Mouse (Mus musculus): ENCODE data around the gene Map4k4.

Gene Map4k4

GRCm38 (mm10) chr1:39968999-39969398 lies 68.3 kb downstream of the Map4k4 start:
- DNase-seq, result no peak

GRCm38 (mm10) chr1:39969771-39970406 lies 69.2 kb downstream of the Map4k4 start:
- no peak for DNase-seq

- no peak for DNase-seq
These were observed 71.7 kb downstream of the Map4k4 start for GRCm38 (mm10) chr1:39972411-39972810.

GRCm38 (mm10) chr1:39973911-39974310 lies 73.2 kb downstream of the Map4k4 start:
- DNase-seq, result no peak

GRCm38 (mm10) chr1:39975005-39975404 lies 74.3 kb downstream of the Map4k4 start:
- no peak for DNase-seq

GRCm38 (mm10) chr1:39976107-39976506 lies 75.4 kb downstream of the Map4k4 start:
- no peak for DNase-seq

GRCm38 (mm10) chr1:39976847-39977744 lies 76.4 kb downstream of the Map4k4 start:
- no peak for DNase-seq

GRCm38 (mm10) chr1:39978781-39979486 lies 78.2 kb downstream of the Map4k4 start:
- DNase-seq, result no peak

GRCm38 (mm10) chr1:39980314-39981290 lies 79.9 kb downstream of the Map4k4 start:
- DNase-seq, result no peak

GRCm38 (mm10) chr1:39981970-39982369 lies 81.3 kb downstream of the Map4k4 start:
- DNase-seq, result no peak

GRCm38 (mm10) chr1:39982727-39983487 lies 82.2 kb downstream of the Map4k4 start:
- DNase-seq, result no peak

- no peak for DNase-seq
These were observed 83.6 kb downstream of the Map4k4 start for GRCm38 (mm10) chr1:39984331-39984730.

- no peak for DNase-seq
These were observed 86.1 kb downstream of the Map4k4 start for GRCm38 (mm10) chr1:39986820-39987219.

- DNase-seq, result no peak
These were observed 88.1 kb downstream of the Map4k4 start for GRCm38 (mm10) chr1:39988841-39989240.

GRCm38 (mm10) chr1:39990041-39990440 lies 89.3 kb downstream of the Map4k4 start:
- no peak for DNase-seq

GRCm38 (mm10) chr1:39993921-39994320 lies 93.2 kb downstream of the Map4k4 start:
- DNase-seq, result no peak

- no peak for DNase-seq
These were observed 94.9 kb downstream of the Map4k4 start for GRCm38 (mm10) chr1:39995593-39995992.

- DNase-seq, result no peak
These were observed 99.8 kb downstream of the Map4k4 start for GRCm38 (mm10) chr1:40000476-40000875.

- DNase-seq, result peak; percentile 51
These were observed 100.2 kb downstream of the Map4k4 start for GRCm38 (mm10) chr1:40000899-40001298.

GRCm38 (mm10) chr1:40002129-40002727 lies 101.5 kb downstream of the Map4k4 start:
- no peak for DNase-seq

- DNase-seq, result no peak
These were observed 105.4 kb downstream of the Map4k4 start for GRCm38 (mm10) chr1:40006043-40006651.
